Mouse (Mus musculus): ENCODE measurements around the gene Ltb.
A peak's percentile ranks its signal among the peaks of the same experiment; 100 is the strongest.
"Not testable (repeated sequence)": the region's sequence is repeated elsewhere in the genome, so short reads cannot be mapped to it uniquely, and the experiment has no call there.

Ltb gene

DNA sequence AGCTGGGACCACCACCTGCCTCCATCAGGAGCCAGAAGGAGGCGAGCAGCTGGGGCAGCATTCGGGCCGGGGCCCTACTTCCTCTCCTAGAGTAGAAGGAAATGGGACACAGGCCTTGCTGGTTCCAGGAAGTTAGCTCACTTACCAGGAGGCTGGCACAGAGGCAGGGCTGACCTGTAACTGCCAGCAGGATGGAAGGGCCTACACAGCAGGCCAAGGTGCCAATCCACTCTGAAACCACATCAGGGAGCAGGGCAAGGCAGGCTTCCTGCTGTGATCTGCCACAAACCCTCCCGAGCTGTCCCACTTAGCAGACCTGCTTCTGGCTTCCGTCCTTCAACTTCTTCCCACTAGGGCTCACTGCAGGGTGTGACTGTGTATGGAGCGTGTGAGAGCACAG, 28.1 kb downstream of the Ltb start:
- no peak for DNase-seq (ENCODE audit: low spot score in 2 of 2)

DNA sequence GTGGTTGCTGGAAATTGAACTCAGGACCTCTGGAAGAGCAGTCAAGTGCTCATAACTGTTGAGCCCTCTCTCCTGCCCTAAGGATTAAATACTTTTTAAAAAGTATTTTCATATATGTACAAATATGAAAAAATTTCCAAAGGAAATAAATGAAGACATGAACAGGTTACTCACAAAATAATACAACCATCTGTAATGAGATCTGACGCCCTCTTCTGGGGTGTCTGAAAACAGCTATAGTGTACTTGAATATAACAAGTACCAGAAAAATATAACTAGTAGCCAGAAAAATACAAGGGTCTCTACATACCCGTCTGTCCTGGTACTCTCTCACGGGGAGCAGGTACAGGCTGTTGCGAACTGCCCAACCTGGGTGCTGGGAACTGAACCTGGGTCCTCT, 30.4 kb downstream of the Ltb start:
- no peak for DNase-seq (ENCODE audit: low spot score in 2 of 2)

DNA sequence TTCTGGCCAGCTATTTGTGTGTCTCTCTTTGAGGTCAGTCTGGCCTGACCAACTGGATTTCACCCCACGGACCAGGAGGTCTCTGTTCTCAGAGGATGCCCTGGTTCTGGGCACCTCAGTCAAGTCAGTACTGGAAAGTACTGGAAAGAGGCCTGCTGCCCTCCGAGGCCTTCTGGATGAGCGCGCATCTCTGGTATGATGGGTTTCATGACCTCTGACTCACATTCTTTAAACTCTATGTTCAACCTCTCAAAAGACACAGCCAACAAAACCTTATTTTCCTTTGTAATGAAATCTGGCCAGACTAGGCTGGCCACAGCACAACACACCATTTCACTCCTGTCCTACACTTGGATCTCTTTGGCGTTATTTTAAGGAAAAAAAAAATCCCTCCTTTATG, 31.2 kb downstream of the Ltb start:
- no peak for DNase-seq (ENCODE audit: low spot score in 2 of 2)

DNA sequence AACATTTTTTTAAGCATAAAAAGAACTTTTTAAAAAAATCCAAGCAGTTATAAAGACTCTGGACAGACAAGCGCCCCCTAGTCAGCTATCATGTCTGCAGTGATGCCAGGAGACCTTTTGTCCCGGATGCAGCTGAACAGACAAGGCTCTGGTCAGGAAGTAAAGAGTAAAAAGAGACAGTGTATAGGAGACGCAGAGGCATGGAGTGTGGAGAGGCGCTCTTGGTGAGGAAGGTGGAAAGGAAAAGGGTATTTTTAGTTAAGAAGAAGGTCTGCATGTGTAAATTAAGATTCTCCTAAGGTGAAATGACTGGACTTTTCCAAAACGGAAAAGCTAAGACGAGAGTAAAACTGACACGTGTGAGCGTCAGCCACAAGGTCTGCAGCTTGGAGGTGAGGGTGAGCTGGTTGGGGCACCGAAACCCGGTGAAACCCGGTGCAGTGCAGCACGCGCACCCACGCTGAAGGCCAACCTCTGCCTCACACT, 32.4 kb downstream of the Ltb start:
- no peak for DNase-seq (ENCODE audit: low spot score in 2 of 2)

DNA sequence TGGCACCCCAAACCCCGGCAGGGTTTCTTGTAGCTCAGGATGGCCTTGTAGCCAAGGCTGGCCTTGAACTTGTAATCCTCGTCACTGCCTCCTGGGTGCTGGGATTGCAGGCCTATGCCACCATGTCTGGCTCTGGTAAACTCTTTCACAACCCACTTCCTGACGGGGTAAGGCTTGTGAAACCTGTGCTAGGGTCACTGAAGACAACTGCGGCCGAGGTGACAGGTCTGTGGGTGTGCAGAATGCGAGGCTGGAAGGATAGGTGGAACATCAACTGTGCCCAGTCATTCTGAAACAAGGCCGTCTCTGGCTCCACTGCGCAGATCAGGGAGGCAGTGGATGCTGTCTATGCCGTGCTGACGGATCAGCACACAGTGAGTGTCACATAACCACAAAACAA, 36.8 kb downstream of the Ltb start:
- no peak for DNase-seq (ENCODE audit: low spot score in 2 of 2)

DNA sequence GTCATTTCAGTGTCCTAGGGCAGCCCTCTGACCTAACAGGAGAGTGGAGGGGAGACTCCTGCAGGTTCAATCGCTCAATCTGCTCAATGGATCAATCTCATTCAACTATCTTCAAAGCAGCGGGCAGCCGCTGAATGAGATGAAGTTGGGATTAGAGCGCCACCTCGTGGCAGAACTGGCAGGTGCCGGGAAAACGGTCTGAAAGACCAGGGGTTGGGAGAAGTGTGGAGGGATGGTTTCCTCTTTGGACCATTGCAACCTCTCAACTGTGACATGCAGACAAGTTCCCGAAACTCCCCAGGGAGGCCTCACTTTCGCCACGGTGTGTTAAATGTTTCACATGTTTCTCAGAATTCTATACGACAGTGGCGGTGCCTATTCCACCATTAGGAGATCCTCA, 37.8 kb downstream of the Ltb start:
- DNase-seq (ENCODE audit: low spot score in 2 of 2), result peak; percentile 86 to 97

DNA sequence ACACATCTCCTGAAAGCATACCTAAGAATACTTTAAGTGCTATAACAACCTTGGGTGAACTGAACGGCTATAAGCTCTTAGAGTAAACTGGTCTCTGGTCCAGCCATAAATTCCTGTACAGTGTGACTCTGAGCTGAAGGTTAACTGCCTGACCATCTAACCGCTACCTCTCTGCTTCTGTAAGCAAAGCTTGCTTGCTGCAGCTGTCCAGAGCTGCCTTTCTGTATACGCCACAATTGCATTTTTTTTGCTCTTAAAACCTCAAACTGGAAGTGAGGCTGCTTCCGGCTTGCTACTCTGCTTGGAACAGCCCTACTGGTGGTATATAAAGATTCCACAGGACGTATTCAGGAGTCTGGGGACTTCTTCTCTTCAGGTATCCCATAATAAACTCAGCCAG, 38.4 kb downstream of the Ltb start:
- no peak for DNase-seq (ENCODE audit: low spot score in 2 of 2)

DNA sequence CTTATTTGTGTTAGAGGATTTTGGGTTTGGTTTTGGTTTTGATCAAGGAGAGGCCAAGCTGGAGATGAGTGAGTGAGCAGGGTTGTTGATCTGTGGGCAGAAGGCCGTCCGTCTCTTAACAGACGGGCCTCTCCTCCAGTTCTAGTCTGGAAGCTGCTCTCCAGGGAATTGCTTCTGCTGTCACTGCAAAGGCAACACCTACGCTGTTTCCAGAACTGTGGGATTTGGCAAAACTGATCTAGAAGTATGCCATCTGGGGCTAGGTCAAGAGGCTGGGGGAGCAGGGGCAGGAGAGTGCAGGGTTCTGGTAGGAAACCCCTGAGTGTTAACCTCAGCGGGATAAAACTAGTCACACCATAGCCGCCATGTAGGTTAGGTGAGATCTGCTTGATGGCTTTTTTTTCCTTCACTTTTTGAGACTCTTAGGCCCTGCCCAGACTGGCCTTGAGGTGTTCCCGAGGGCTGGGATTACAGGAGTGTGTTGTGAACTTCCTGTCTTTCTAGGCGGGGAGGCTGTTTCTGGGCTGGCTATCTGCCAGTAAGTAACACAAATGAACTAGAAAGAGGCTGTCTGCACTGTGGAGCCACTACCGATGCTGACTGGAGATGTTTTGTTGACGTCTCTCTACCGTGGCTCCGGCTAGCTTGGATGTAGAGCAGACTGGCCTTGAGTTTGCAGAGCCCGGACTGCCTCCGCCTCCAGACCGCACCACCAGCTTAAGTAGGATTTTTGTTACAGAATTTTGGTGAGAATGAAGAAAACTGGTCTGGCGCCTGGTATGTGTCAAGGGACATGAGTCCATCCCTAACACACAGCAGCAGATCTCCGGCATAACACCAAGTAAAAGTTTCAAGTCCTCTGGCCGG, 39.1 kb downstream of the Ltb start, which contains the start of gene Atp6v1g2:
Atp6v1g2 (plus strand) TSS at position 547 of the 867 bp plus-strand sequence.
- no peak for DNase-seq (ENCODE audit: low spot score in 2 of 2)

DNA sequence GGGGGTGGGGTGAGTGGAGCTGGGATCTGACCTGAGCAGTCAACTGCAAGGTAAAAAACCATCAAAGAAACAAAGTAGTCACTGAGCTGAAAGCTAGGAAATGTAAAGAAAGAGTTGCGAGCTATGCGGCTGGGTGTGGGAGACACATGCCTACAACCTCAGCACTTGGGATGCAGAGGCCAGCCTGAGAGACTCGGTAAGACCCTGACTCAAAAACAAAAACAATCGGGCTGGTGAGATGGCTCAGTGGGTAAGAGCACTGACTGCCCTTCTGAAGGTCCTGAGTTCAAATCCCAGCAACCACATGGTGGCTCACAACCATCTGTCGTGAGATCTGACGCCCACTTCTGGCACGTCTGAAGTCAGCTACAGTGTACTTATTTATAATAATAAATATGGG, 39.9 kb downstream of the Ltb start:
- DNase-seq (ENCODE audit: low spot score in 2 of 2), result not testable (repeated sequence)

DNA sequence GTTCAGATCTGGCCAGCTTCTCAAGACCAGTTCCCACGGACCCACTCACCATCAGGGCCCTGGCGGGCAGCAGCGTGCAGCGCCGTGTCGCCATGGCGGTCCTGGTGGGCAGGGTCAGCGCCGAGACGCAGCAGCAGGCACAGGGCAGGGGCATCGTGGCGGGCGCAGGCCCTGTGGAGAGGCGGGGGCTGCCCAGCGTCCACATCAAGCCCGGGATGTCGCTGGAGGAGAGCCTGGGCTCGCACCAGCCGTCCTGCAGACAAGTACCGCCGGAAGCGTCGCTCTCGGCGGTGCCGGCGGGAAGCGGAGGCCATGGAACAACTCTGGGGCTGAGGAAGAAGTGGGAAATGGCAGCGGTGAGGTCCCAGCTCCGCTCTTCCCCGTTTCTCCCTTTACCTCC, 40.7 kb downstream of the Ltb start:
- DNase-seq (ENCODE audit: low spot score in 2 of 2), result peak; percentile 54 to 78

DNA sequence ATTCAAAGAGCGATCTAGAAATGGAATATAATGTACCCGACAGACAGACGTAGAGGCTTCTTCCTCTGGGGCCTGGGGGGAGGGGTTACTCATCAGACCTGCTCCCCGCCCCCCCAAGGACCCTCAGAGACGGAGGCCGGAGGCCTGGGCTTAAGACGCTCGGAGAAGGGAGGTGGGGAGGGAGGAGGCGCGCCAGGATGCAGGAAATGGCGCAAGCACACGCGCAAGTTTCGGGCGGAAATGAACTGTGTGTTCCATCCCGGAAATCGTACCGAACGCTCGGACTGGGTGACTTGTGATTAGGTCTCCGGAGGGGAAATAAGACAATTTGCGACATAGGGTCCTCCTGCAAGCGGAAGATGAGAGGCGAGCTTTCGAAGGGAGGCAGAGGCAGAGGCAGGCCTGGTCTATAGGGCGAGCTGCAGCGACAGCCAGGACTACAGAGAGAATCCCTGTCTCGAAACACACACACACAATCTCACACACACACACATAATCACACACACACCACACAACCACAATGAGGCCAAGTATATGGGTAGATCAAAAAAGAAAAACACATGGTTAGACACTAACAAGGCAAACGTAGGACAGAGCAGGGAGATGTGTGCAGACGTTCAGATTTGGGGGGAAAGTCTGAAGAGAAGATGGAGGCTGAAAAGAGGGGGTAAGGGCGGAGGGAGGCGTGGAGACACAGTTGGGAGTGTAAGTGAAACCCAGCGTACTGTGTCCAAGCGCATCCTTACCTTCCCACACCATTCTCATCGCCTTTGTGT, 41.6 kb downstream of the Ltb start, which contains the start of gene Nfkbil1:
Nfkbil1 (minus strand) TSS at position 179 of the 776 bp plus-strand sequence.
- DNase-seq (ENCODE audit: low spot score in 2 of 2), result peak; percentile 86 to 90

DNA sequence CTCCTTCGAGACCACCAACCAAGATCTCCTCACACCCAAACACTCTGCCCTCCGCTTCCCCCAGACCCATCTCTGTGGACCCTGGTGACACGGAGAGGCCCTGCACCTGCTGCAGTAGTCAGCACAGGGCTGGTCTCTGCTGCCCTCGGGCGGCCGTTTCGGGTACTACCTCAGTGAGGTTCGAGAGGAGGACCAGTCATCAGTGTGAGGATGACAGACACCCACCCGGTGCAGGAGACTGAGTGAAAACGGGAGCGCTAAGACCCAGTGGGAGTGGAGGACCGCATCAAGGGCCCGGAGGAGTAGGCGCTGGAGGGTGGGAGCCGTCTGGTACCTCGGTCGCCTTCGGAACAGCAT, 42.1 kb downstream of the Ltb start:
- DNase-seq (ENCODE audit: low spot score in 2 of 2), result peak; percentile 99 to 100

DNA sequence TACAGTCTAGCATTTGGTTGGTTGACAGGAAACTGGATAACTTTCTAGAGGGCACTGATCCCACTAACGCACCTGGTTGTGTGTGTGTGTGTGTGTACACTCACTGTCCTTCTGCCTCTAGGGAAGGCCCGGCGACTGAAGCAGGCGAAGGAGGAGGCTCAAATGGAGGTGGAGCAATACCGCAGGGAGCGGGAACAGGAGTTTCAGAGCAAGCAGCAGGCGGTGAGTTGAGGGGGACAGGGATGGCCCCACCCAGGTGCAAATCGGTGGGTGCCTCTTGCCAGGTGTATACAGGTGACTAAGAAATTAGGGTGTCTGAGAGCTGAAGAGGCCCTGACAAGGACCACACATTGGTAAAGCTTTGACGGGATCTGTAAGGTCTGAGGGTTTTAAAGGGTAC, 42.8 kb downstream of the Ltb start:
- DNase-seq (ENCODE audit: low spot score in 2 of 2), result no peak

DNA sequence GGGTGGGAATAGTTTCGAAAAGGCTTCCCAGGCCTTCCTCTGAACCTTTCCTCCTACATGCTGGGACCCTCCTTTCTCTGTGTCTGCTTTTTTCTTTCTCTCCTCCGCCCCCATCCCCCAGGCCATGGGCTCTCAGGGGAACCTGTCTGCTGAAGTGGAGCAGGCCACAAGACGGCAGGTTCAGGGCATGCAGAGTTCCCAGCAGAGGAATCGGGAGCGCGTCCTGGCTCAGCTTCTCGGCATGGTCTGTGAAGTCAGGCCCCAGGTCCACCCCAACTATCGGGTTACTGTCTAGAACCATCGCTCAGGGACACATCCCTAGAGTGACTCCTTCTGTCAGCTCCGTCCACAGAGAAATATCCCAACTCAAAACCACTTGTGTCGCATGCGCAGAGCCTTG, 43.3 kb downstream of the Ltb start:
- no peak for DNase-seq (ENCODE audit: low spot score in 2 of 2)

DNA sequence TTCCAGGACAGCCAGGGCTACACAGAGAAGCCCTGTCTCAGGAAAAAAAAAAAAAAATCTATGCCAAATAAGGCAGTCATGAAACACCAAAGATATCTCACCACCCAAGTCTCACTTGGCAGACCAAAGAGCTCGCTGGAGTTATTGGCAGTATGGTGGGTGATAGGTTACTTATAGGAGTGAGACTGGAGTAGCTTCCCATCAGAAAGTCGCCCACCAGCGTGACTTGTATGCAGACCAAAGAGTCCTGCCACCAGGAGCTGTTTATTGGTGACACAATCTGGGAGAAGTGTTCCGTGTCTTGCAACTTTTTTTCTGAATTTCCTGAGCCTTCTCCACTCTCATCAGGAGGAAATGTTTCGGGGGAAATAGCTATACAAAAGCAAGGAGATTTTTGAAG, 45.5 kb downstream of the Ltb start:
- no peak for DNase-seq (ENCODE audit: low spot score in 2 of 2)

DNA sequence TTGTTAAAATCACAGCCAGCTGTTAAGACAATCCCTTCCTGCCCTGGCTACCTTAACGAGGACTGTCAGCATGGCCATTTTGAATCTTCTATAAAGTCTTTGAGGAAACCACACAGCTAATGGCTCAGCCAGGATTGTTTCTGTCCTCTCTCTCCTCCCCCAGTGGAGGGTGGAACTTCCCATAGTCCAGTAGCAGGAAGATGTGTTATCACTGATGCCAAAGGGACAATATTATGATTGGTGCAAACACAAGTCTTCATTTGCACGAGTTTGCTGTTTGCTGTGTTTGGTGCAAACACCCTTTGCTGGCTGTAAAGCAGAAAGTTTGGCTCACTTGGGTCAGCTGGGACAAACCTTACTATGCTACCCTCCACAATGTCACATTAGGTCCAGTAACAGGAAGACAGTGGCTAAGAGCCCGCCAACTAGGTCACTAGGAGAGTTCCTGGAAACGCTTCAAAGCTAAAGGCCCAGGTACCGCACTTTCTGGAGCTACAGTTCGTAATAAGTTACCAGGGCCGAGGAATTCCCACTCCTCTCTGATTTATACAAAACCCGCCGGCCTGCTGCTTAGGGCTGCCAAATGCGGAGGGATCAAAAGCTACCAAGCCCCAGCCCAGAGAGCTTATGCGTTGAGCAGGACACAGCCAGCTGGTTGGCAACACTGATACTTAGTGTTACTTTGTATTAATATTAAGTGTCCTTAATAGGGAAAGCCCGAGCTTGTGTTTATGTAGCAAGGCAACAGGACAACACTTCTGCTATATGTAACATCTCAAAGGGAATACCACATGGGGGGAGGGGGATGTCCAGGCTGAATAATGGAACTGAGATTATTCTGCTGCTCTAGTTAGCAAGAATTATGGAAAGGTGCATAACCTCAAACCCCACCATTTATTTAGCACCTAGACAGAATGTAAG, 46.4 kb downstream of the Ltb start:
- no peak for DNase-seq (ENCODE audit: low spot score in 2 of 2)

DNA sequence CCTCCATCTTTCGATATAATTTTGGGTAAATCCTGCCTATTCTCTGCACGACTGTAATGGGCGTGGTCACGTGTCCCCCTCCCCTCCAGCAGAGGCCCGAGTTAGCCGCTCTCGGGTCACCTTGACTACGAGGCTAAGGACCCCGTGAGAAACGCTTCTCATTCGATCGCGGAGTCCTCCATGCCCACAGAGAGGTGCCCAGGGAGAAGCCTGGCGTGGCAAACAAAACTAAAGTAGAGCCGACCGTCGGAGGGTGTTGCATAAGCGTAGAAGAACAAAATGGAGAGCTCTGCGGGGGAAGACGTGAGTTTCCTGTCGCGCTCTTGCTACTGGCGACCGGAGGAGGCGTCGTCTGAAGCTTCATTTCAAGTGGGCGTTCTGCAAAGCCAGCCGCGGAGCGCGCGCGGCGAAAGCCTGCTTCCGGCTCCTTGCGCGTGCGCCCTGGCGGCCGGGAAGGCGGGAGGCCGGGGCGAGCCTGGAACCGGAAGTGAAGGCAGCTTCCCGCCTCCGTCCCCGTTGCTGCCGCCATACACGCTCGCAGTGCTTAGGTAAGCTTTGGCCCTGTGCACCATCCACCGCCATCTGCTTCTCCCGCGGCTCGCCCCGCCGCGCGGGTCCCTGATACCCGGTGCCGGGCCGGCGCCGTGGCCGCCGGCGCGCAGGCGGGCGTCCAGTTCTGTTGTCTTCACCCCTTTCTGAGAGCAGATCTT, 47.2 kb downstream of the Ltb start, which contains the start of gene Ddx39b:
Ddx39b (plus strand) TSS at position 442 of the 710 bp plus-strand sequence.
- peak; percentile 96 to 98 for DNase-seq (ENCODE audit: low spot score in 2 of 2)

DNA sequence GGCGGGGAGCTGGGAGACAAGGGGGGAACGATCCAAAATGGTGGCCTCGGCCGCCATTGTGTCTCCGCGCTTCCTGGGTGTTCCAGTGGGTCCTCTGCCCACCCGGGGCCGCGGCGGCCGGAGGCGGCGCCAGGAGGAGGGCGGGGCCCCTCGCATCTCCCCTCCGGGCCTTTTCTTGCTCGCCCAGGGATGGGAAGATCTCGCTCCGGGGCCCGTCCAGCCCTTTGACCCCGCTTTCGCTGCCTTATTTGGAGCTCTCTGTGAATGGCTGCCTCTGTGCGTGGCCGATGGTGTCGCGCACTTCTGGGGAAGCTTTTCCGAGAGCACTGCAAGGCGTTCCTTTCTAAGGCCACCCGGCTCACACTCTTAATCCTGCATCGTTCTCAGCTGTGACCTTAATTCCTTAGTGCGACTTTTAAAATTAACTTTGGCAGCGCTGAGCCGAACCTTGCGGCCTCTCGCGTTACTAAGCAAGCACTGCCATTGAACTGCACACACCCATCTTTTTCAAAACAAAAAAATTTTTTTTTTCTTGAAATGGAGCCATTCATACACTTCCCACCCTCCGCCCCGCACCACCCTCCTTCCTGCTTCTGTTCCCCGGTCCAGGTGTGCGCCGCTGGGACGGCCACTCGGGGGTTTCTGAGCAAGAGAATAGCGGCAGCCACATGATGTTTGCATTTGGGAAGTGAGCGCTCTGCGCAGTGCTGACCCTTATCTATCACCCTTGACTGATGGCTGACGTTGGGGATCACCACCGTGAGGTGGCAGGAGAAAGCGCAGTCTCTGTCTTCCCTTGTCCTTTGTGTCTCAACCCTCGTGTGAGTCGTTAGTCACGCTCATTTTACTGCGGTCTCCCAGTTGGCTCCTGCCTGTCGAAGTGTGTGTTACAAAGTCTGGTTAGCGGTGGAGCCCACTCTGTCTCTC, 48.0 kb downstream of the Ltb start:
- DNase-seq (ENCODE audit: low spot score in 2 of 2), result peak; percentile 65 to 85

DNA sequence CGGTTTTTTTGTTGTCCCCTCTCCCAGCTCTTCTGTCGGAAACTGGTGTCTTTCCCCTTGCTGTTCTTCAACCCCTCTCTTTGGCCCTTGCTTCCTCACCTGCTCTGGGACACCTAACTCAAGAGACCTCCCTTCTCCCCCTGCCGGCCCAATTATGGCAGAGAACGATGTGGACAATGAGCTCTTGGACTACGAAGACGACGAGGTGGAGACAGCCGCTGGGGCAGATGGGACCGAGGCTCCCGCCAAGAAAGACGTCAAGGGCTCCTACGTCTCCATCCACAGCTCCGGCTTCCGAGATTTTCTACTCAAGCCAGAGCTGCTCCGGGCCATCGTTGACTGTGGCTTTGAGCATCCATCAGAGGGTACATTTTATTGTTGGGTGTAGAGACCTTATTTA, 48.8 kb downstream of the Ltb start:
- DNase-seq (ENCODE audit: low spot score in 2 of 2), result peak; percentile 52 to 76

DNA sequence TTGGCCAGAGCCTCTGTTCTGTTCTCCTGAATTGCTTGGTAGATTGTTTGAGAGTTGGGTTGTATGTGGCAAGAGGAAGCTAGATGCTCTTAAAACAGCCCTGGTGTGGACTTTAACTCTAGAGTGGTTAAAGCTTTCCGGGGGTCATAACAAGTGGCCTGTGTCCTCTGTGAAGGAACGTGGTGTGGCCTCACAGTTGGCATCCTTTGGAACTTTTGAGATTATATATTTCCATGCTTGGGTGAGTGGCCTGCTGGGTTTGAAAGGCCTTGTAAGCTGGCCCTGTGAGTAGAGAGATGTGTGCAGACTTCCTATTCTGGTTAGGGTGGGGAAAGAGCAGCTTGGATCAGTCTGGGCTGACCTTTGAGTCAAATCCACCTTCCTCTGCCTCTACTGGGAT, 50.8 kb downstream of the Ltb start:
- no peak for DNase-seq (ENCODE audit: low spot score in 2 of 2)
